Mouse (Mus musculus) heart, adult 8-10 months (tissue): ENCODE data around the gene Gm4450. TPM values are rescaled to one million over a fixed set of nuclear protein-coding genes. Genes with fewer than 3 reads are reported as not detected.
"Not testable (repeated sequence)": the region's sequence is repeated elsewhere in the genome, so short reads cannot be mapped to it uniquely, and the experiment has no call there.

ENCODE experiments used
- DNase-seq: peaks from one replicate; pipeline ENCODE4 v3.0.0; 2022; ENCODE audit warnings: low spot score
- total RNA-seq, 4 experiments: library from RNA; stranded (reverse); gene quantifications; 2 replicates each; pipeline ENCODE4 v1.2.4; 2022

Gm4450 gene
- total RNA-seq, 4 experiments from 2014 or later, result not detected

DNA sequence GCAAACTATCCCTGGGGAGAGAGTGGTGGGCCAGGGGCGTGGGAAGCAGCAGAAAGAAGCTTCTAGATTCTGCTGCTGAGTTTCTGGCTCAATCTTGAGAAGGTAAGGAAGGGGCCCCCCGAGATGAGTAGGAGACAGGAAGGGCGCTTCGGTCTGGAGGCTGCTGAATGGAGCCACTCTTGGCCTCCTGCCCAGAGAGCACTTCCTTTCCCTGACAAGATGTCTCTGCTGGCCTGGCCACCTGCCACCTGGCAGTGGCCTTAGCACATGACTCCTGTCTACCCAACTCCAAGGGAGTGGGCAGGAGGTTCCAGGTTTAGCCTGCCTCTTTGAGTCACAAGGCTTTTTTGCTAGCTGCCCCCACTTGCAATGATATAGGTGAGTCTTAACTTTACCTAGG is 39.6 kb downstream of the Gm4450 start:
- DNase-seq, result peak; percentile 91

DNA sequence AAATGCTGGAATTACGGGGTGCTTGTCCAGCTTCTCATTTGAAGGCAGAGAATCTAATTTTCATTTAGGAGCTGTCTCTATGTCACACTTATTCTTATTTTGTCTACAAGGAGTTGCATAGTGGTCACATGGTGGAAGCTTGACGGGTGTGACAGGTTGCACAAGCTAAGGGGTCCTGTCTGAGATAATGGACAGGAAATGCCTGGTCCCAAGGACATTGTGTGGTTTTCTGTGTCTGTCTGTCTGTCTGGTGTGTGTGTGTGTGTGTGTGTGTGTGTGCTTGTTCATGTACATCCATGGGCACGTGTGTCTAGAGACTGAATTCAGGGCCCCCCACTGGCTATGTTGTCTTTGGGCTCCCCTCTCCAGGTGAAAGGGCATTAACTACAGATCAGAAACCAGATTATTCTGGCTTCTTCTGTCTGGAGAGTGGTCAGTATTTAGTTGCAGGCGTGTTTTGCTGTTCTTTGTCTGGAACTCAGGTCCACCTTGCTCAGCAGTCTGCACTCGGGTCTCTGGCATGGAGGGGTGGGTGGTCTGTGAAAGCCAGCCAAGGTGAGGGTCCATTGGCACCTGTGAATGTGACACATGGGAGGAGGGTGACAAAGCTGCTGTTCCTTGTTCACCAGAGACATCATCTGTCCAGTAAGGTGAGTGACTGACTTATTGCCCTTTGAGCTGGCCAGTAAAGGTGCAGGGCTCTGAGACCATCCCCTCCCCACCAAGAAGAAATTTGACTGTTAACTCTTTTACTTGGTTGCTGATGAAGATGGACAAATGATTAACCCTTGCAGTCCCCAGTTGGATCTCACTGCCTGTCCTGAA is 40.3 kb downstream of the Gm4450 start:
- DNase-seq, result no peak

GRCm38 (mm10) chr3:98414296-98414695 is 42.6 kb downstream of the Gm4450 start:
- no peak for DNase-seq

DNA sequence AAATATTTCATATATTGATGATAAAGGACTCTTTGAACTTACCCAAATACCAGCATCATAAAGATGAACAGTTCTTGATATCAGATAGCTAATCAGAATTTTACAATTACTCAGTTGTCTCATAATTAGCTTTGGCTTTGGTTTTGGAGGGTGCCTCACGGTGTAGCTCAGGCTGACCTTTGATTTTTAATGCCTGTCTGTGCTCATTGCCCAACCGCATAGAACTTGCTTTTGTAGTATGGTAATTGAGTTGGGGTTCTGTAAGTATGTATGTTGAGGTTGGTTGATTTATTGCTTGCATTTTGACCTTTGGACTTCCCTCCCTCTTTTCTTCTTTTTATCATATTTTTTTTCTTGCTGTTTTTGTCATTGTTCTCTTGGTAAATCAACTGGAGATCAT is 43.2 kb downstream of the Gm4450 start:
- no peak for DNase-seq

- not testable (repeated sequence) for DNase-seq
Measured at GRCm38 (mm10) chr3:98410619-98411580, 46.0 kb downstream of the Gm4450 start.

DNA sequence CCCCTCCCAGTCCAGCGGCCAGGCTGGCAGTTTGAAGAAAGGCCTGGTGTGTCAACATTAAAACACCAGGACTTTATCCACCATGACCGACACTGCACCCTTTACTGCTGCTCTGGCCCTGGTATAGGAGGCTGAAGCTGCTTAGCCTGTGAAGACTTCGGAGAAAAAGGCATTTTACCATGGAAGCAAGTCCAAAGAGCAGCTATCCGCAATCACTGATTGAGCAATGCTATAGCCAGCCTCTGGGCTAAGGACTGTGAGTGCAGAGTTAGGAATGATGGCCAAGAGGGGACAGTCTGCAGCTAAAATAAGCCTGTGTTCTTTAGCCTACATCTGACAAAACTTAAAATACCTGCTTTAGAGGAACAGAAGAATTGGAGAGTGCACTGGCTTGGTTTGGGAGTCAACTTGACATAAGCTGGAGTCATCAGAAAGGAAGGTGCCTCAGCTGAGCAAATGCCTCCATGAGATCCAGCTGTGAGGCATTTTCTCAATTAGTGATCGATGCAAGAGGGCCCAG is 49.6 kb downstream of the Gm4450 start:
- not testable (repeated sequence) for DNase-seq

- not testable (repeated sequence) for DNase-seq
Measured at GRCm38 (mm10) chr3:98406569-98407144, 50.3 kb downstream of the Gm4450 start.

DNA sequence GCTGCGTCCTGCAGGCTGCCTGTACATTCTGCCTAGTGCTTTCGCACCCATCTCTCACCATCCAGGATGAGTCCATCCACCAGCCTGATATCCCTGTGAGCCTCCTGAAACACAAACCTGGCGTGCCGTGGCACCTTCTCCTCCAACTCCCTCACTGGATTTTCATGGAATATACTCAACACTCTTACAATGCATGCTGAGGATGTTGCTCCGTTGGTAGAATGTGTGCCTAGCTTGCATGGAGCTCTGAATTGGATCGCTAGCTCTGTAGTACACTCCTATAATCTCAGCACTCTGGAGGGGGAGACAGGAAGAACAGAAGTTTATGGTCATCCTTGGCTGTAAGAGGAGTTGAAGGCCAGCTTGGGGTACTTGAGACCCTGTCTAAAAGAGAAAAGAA is 51.0 kb downstream of the Gm4450 start:
- not testable (repeated sequence) for DNase-seq

- not testable (repeated sequence) for DNase-seq
Measured at GRCm38 (mm10) chr3:98404268-98404895, 52.5 kb downstream of the Gm4450 start.

Other genes starting within 250 kb of the Gm4450 start
- gene Reg4, start 235.0 kb downstream of the Gm4450 start, total RNA-seq, result not detected
- gene Hmgcs2, start 176.7 kb downstream of the Gm4450 start, total RNA-seq, result 10 to 100 TPM in 1 of 4 experiments, 1 to 10 TPM in 3; 7.5 to 13.9 (median 9.0) TPM
- 1 to 10 TPM; 1.1 to 1.8 (median 1.5) TPM for gene Phgdh, start 117.1 kb downstream of the Gm4450 start, total RNA-seq
- 1 to 10 TPM; 6.9 to 8.7 (median 7.4) TPM for gene Zfp697, start 74.7 kb downstream of the Gm4450 start, total RNA-seq
- not detected for gene Hsd3b4, start 53.4 kb upstream of the Gm4450 start, total RNA-seq
- gene Gm10681, start 131.7 kb upstream of the Gm4450 start, total RNA-seq, result not detected
- gene Hsd3b5, start 173.1 kb upstream of the Gm4450 start, total RNA-seq, result not detected